Mouse (Mus musculus) E14TG2a.4 (cell line): ENCODE data around the gene Muc2.

ENCODE experiments used
- CTCF ChIP-seq: conservative IDR thresholded peaks from 2 replicates; pipeline ENCODE4 v1.5.1; 2014; ENCODE audit warnings: low read length
- NANOG ChIP-seq: IDR thresholded peaks from 2 replicates; pipeline ENCODE4 v1.6.1; 2014; ENCODE audit warnings: borderline replicate concordance, low read length, mixed read lengths

DNA sequence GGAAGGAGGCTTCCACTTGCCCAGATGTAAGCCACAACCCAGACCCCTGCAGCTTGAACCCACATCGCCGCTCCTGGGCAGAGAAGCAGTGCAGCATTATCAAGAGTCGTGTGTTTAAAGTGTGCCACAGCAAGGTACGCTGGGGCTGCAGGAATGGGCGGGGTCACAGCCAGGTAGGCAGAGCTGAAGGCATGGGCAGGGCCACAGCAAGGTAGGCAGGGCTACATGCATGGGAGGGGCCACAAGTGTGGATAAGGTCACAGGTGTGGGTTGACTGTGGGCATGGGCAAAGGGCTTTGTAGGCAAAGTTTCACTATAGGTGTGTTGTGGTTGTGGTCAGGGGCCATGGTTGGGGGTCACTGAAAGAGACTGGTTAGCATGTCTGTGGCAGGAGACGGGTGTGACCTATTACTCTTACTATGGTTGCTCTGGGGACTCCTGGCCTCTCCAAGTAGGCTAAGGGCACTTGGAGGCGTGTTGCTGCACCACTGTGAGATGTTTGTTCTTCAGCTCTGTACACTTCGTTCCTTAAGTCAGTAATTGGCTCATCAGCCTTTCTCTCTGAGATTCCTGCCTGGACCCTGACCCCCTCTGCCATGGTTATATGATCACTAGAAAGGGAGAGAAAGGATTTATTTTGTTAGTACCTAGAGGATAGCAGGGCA is 9.5 kb downstream of the Muc2 start:
- TF ChIP-seq CTCF = no peak
- TF ChIP-seq NANOG = no peak
